Mouse (Mus musculus) spleen, adult 2 months (tissue): ENCODE data around the gene Camta1. TPM values are rescaled to one million over a fixed set of nuclear protein-coding genes. Genes with fewer than 3 reads are reported as not detected.
"Not testable (repeated sequence)": the region's sequence is repeated elsewhere in the genome, so short reads cannot be mapped to it uniquely, and the experiment has no call there.

Experiments
- DNase-seq, 2 experiments: peaks; one replicate each; pipeline versions ENCODE4 v3.0.0 to v3.0.0-alpha.2; 2012 to 2021; ENCODE audit warnings: low spot score in 2 of 2, low read depth in 1 of 2
- H3K27ac ChIP-seq: fragments of 200-500 bp; 2 replicates; pipeline ENCODE4 v1.5.1; 2012; ENCODE audit warnings: low read length, inconsistent platforms; ENCODE audit not compliant: insufficient read depth
- H3K27me3 ChIP-seq: fragments of 200-500 bp; 2 replicates; pipeline ENCODE4 v1.6.1; 2012; ENCODE audit warnings: mild to moderate bottlenecking, moderate library complexity, low read length, inconsistent platforms; ENCODE audit not compliant: control insufficient read depth, insufficient read depth
- H3K36me3 ChIP-seq: fragments of 200-500 bp; 2 replicates; pipeline ENCODE4 v1.6.1; 2012; ENCODE audit warnings: mild to moderate bottlenecking, low read length, inconsistent platforms; ENCODE audit not compliant: control insufficient read depth, insufficient read depth
- H3K4me1 ChIP-seq: fragments of 200-500 bp; 2 replicates; pipeline ENCODE4 v1.6.1; 2011; ENCODE audit warnings: inconsistent platforms; ENCODE audit not compliant: control insufficient read depth, insufficient read depth, insufficient read length
- H3K4me3 ChIP-seq: fragments of 200-500 bp; 2 replicates; pipeline ENCODE4 v1.5.1; 2011; ENCODE audit warnings: mild to moderate bottlenecking, inconsistent platforms; ENCODE audit not compliant: insufficient read depth, insufficient read length; ENCODE audit errors: extremely low read depth
- CTCF ChIP-seq: fragments of 200-500 bp; IDR thresholded peaks from 2 replicates; pipeline ENCODE4 v1.5.1; 2011; ENCODE audit warnings: mild to moderate bottlenecking, inconsistent platforms; ENCODE audit not compliant: insufficient read depth, insufficient read length, insufficient replicate concordance; ENCODE audit errors: extremely low read depth
- POLR2A ChIP-seq: fragments of 200-500 bp; IDR thresholded peaks from 2 replicates; pipeline ENCODE4 v1.6.1; 2011; ENCODE audit warnings: low read depth, low read length, inconsistent platforms
- WGBS: fragments of 180-500 bp; shearing (Covaris S2); methylation state at CpG from one replicate; pipeline ENCODE4 v1.1.7; 2018; 5-methylcytosine and 5-hydroxymethylcytosine counted together
- polyA plus RNA-seq: library from polyadenylated mRNA; depleted of rRNA; stranded (reverse); fragments of >200 nt; gene quantifications from 2 replicates; pipeline ENCODE4 v1.2.3, GENCODE M21; 2012

Camta1 gene
- polyA plus RNA-seq, 1 experiment = 7.7 TPM

GRCm38 (mm10) chr4:150887903-150888302 is 973.8 kb downstream of the Camta1 start:
- Histone ChIP-seq H3K4me1 (no peaks in the 10 kb centered on the region), H3K36me3 (no peaks in the 10 kb centered on the region), H3K4me3 (no peak overlapping the region), H3K27ac (no peak overlapping the region), H3K27me3 (no peaks in the 10 kb centered on the region)
- TF ChIP-seq CTCF = no peak
- no peak for TF ChIP-seq POLR2A
- 91% methylated on average over 5 of the region's 5 CpGs for WGBS
- DNase-seq = no peak

GRCm38 (mm10) chr4:150882632-150883031 is 979.0 kb downstream of the Camta1 start:
- 66% methylated on average over 5 of the region's 5 CpGs for WGBS
- no peak overlapping the region for H3K27ac ChIP-seq
- no peak for DNase-seq
- TF ChIP-seq CTCF (no peak), POLR2A (no peak)
- H3K27me3 ChIP-seq = no peaks in the 10 kb centered on the region
- H3K4me3 ChIP-seq = no peak overlapping the region
- H3K36me3 ChIP-seq = no peaks in the 10 kb centered on the region
- no peaks in the 10 kb centered on the region for H3K4me1 ChIP-seq

- H3K4me3 ChIP-seq = no peak overlapping the region
- H3K4me1 ChIP-seq = no peaks in the 10 kb centered on the region
- H3K36me3 ChIP-seq = no peaks in the 10 kb centered on the region
- no peak for DNase-seq
- H3K27me3 ChIP-seq = no peaks in the 10 kb centered on the region
- TF ChIP-seq CTCF (no peak), POLR2A (no peak)
- 87% methylated on average over 5 of the region's 5 CpGs for WGBS
- H3K27ac ChIP-seq = no peak overlapping the region
Measured at GRCm38 (mm10) chr4:150880364-150880763, 981.3 kb downstream of the Camta1 start.

- Histone ChIP-seq H3K4me3 (no peak overlapping the region), H3K36me3 (no peaks in the 10 kb centered on the region), H3K4me1 (peaks cover 2% of the 10 kb centered on the region; the same call in 1 of the 2 replicates), H3K27me3 (no peaks in the 10 kb centered on the region), H3K27ac (no peak overlapping the region)
- WGBS = 97% methylated on average over 22 of the region's 22 CpGs
- TF ChIP-seq POLR2A (no peak), CTCF (no peak)
- no peak for DNase-seq
Measured at GRCm38 (mm10) chr4:150879631-150880030, 982.0 kb downstream of the Camta1 start.

- no peak for TF ChIP-seq CTCF
- Histone ChIP-seq H3K27me3 (no peaks in the 10 kb centered on the region), H3K36me3 (no peaks in the 10 kb centered on the region), H3K27ac (no peak overlapping the region), H3K4me1 (peaks cover 2% of the 10 kb centered on the region; the same call in 1 of the 2 replicates), H3K4me3 (no peak overlapping the region)
- WGBS = 85% methylated on average over 10 of the region's 10 CpGs
- DNase-seq = no peak
Measured at GRCm38 (mm10) chr4:150875393-150875792, 986.3 kb downstream of the Camta1 start.

- H3K27me3 ChIP-seq, H3K4me3 ChIP-seq, H3K36me3 ChIP-seq, H3K27ac ChIP-seq, H3K4me1 ChIP-seq, DNase-seq: not testable (repeated sequence)
- WGBS = 17% methylated on average over 4 of the region's 4 CpGs
Measured at GRCm38 (mm10) chr4:150874416-150874815, 987.3 kb downstream of the Camta1 start.

- WGBS = 86% methylated on average over 8 of the region's 8 CpGs
- H3K27me3 ChIP-seq = no peaks in the 10 kb centered on the region
Measured at GRCm38 (mm10) chr4:150872681-150873080, 989.0 kb downstream of the Camta1 start.

More at GRCm38 (mm10) chr4:150872681-150873080, 989.0 kb downstream of the Camta1 start:
- no peak for TF ChIP-seq POLR2A
- no peak for TF ChIP-seq CTCF
- H3K36me3 ChIP-seq = no peaks in the 10 kb centered on the region
- DNase-seq = no peak
- peaks cover 2% of the 10 kb centered on the region; the same call in 1 of the 2 replicates for H3K4me1 ChIP-seq
- H3K4me3 ChIP-seq = no peak overlapping the region
- H3K27ac ChIP-seq = no peak overlapping the region
